ENCODE assay signal across 10 mouse cellular contexts in the genomic region with DNA sequence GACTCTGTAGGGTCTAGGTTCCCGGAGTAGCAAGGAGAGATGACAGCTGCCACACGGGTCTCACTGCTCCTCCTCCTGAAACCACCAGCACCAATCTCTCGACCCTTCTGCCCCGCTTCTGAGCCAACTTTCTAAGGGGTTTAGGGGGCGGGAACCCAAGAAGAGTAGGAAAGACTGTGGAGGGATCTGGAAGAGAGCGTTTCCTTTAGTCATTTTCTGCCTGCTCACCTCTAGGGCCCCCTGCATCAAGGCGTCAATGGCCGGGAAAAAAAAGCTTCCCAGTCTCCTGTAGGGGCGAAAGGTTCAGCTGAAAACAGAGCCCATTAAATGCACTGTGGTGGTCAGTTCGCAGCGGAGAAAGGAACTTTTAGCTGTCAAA. TPM values are rescaled to one million over a fixed set of nuclear protein-coding genes. Genes with fewer than 3 reads are reported as not detected.
A peak's percentile ranks its signal among the peaks of the same experiment; 100 is the strongest.
DNase-seq lines count a peak whose midpoint lies in the region; ATAC-seq and TF ChIP-seq lines count a peak whose summit lies in the region.
"Had no signal": no experiment of that assay in that cellular context is flagged by ENCODE, and none has a peak within 500 bp of the region (broad histone marks: within the 10 kb centered on the region; RNA-seq: fewer than 3 reads in every experiment).

No protein-coding gene starts in this region.

- WGBS in neural tube, embryonic 11.5 days = under 1% methylated on average over 11 of the region's 11 CpGs
- 2% methylated on average over 11 of the region's 11 CpGs for WGBS in liver, embryonic 11.5 days
- WGBS in stomach, postnatal 0 days = under 1% methylated on average over 11 of the region's 11 CpGs

- peak; percentile 13 for ATAC-seq in frontal cortex, adult (ENCODE audit: low TSS enrichment)
- peak; percentile 53 for ATAC-seq in neural tube, embryonic 11.5 days (ENCODE audit: insufficient read depth, low FRiP score, low TSS enrichment)
- no peak for ATAC-seq in liver, embryonic 11.5 days (replicated peaks; ENCODE audit: low FRiP score)
- ATAC-seq in stomach, postnatal 0 days (ENCODE audit: low FRiP score, low TSS enrichment) = no peak; the same call in 1 of the 2 replicates

- DNase-seq in frontal cortex, postnatal 36 days (ENCODE audit: low spot score in 2 of 2) = no peak
- DNase-seq in neural tube, embryonic 11.5 days (ENCODE audit: low spot score) = no peak
- DNase-seq in neural tube, embryonic 10.5 days (ENCODE audit: extremely low spot score, low spot score) = no peak
- no peak for DNase-seq in liver, embryonic 11.5 days (ENCODE audit: low spot score)
- no peak for DNase-seq in stomach, postnatal 0 days (ENCODE audit: low spot score)
- DNase-seq in left cerebral cortex, postnatal 14 days (ENCODE audit: low spot score in 2 of 2) = no peak
- no peak for DNase-seq in ovary, adult 18-20 months (ENCODE audit: low spot score)

- H3K36me3 ChIP-seq in neural tube, embryonic 11.5 days (ENCODE audit: control insufficient read depth, insufficient read depth, low read length) = no peaks in the 10 kb centered on the region
- H3K36me3 ChIP-seq in liver, embryonic 11.5 days (ENCODE audit: control insufficient read depth, insufficient read depth, low read length) = no peaks in the 10 kb centered on the region
- no peaks in the 10 kb centered on the region for H3K36me3 ChIP-seq in stomach, postnatal 0 days (ENCODE audit: control insufficient read depth, insufficient read depth, low read length)

- no peak for TF ChIP-seq EP300 in stomach, postnatal 0 days (optimal IDR thresholded peaks at IDR 0.05)

- TF ChIP-seq CTCF in stomach, postnatal 0 days (IDR thresholded peaks at IDR 0.05; ENCODE audit: low read depth) = no peak

- peak overlapping the region; percentile 61; the same call in 1 of the 2 replicates for H3K9ac ChIP-seq in neural tube, embryonic 11.5 days (ENCODE audit: low read length)
- H3K9ac ChIP-seq in liver, embryonic 11.5 days (ENCODE audit: low read depth, low read length) = no peak overlapping the region
- H3K9ac ChIP-seq in stomach, postnatal 0 days (ENCODE audit: low read length) = 0 out of 2 replicates have a peak overlapping the region, but pooled peaks have one; percentile 23

- no peak overlapping the region for H3K27ac ChIP-seq in neural tube, embryonic 11.5 days (ENCODE audit: low read depth, low read length)
- H3K27ac ChIP-seq in liver, embryonic 11.5 days (ENCODE audit: low read depth, low read length) = no peak overlapping the region
- no peak overlapping the region for H3K27ac ChIP-seq in stomach, postnatal 0 days (replicated peaks)

- intact Hi-C loops in left cerebral cortex, postnatal 14 days (cut with DNase I) = no loop called here

- no peaks in the 10 kb centered on the region for H3K9me3 ChIP-seq in neural tube, embryonic 11.5 days (ENCODE audit: control insufficient read depth, low read length)
- no peaks in the 10 kb centered on the region for H3K9me3 ChIP-seq in liver, embryonic 11.5 days (ENCODE audit: control insufficient read depth, low read length)
- no peaks in the 10 kb centered on the region for H3K9me3 ChIP-seq in stomach, postnatal 0 days (ENCODE audit: control insufficient read depth, low read length)

- H3K27me3 ChIP-seq in neural tube, embryonic 11.5 days (ENCODE audit: control insufficient read depth, insufficient read depth, low read length) = no peaks in the 10 kb centered on the region
- peaks cover 11% of the 10 kb centered on the region for H3K27me3 ChIP-seq in liver, embryonic 11.5 days (replicated peaks; ENCODE audit: control insufficient read depth, insufficient read depth, low read length)
- no peaks in the 10 kb centered on the region for H3K27me3 ChIP-seq in stomach, postnatal 0 days (ENCODE audit: control insufficient read depth, insufficient read depth, low read length)

- no peaks in the 10 kb centered on the region for H3K4me1 ChIP-seq in neural tube, embryonic 11.5 days (ENCODE audit: control insufficient read depth, insufficient read depth, low read length)
- no peaks in the 10 kb centered on the region for H3K4me1 ChIP-seq in liver, embryonic 11.5 days (replicated peaks; ENCODE audit: control insufficient read depth, insufficient read depth, low read length)
- no peaks in the 10 kb centered on the region for H3K4me1 ChIP-seq in stomach, postnatal 0 days (replicated peaks; ENCODE audit: control insufficient read depth, insufficient read depth)

- peak overlapping the region; percentile 90 for H3K4me2 ChIP-seq in neural tube, embryonic 11.5 days (ENCODE audit: low read depth)
- H3K4me2 ChIP-seq in liver, embryonic 11.5 days = peak overlapping the region; percentile 77
- peak overlapping the region; percentile 94 for H3K4me2 ChIP-seq in stomach, postnatal 0 days (replicated peaks; ENCODE audit: low read depth)

- H3K4me3 ChIP-seq in neural tube, embryonic 11.5 days (ENCODE audit: low read depth, low read length) = peak overlapping the region; percentile 58
- H3K4me3 ChIP-seq in liver, embryonic 11.5 days (ENCODE audit: low read depth, low read length) = peak overlapping the region; percentile 54
- peak overlapping the region; percentile 52 for H3K4me3 ChIP-seq in stomach, postnatal 0 days (ENCODE audit: low read depth, low read length)

RNA-seq across cellular contexts. Expression of gene Zfp804b, which starts 0.4 kb away (rescaled TPM):
- polyA plus RNA-seq in neural tube, embryonic 11.5 days (2014; fragmentation: Nextera tagmentation; extraction: Ambion mirVana) = 0.09 and 0.19 TPM in 2 replicates
- polyA plus RNA-seq in liver, embryonic 11.5 days (2014; fragmentation: Nextera tagmentation; extraction: Ambion mirVana) = 0.05 TPM in 1 of 2 replicates, not detected in the other
- 0.05 and 0.12 TPM in 2 replicates for polyA plus RNA-seq in stomach, postnatal 0 days (2015; fragmentation: Nextera tagmentation; extraction: Ambion mirVana)
- total RNA-seq in left cerebral cortex, postnatal 14 days (2021) = 1 to 10 TPM; 2.0 to 2.5 TPM

RNA-seq across cellular contexts. Expression of gene Tex47, which starts 41.1 kb away (rescaled TPM):
- 0.13 TPM in 1 of 2 replicates, not detected in the other for polyA plus RNA-seq in neural tube, embryonic 11.5 days (2014; fragmentation: Nextera tagmentation; extraction: Ambion mirVana)
- not detected in 2 replicates for polyA plus RNA-seq in liver, embryonic 11.5 days (2014; fragmentation: Nextera tagmentation; extraction: Ambion mirVana)
- polyA plus RNA-seq in stomach, postnatal 0 days (2015; fragmentation: Nextera tagmentation; extraction: Ambion mirVana) = 0.04 and 0.08 TPM in 2 replicates
- not detected for total RNA-seq in left cerebral cortex, postnatal 14 days (2021)
- total RNA-seq: layer of hippocampus, postnatal 36 days had no signal
- polyA plus RNA-seq: brain, embryonic 14.5 days had no signal

Comparison
In these comparisons a context has a peak if more than half of its experiments do, and no peak if none do; other contexts are left out.
1. ATAC-seq: peak in frontal cortex, adult (single experiment) and neural tube, embryonic 11.5 days (single experiment); none in liver, embryonic 11.5 days (single experiment) and stomach, postnatal 0 days (single experiment).
2. Peak in every context shown above with its lines, with median percentiles within 50 percentile points of each other: H3K4me2 ChIP-seq and H3K4me3 ChIP-seq.